Mouse (Mus musculus): ENCODE results near the gene Hirip3. TPM values are rescaled to one million over a fixed set of nuclear protein-coding genes. Genes with fewer than 3 reads are reported as not detected.

Gene Hirip3
- polyA plus RNA-seq, 1 experiment from 2014 or later: 19.5 TPM

GRCm38 (mm10) chr7:126847421-126848398 lies 14.1 kb upstream of the Hirip3 start:
- H3K9me3 ChIP-seq (ENCODE audit: control insufficient read depth, low read length): no peaks in the 10 kb centered on the region
- H3K9ac ChIP-seq (ENCODE audit: low read length): peak overlapping the region; percentile 40
- 1% methylated on average over 62 of the region's 74 CpGs for WGBS
- peaks cover 27% of the 10 kb centered on the region for H3K27me3 ChIP-seq (replicated peaks; ENCODE audit: control insufficient read depth, insufficient read depth, low read length)
- peaks cover 13% of the 10 kb centered on the region for H3K36me3 ChIP-seq (ENCODE audit: control insufficient read depth, insufficient read depth, low read length)
- peak; percentile 33 for ATAC-seq (replicated peaks; ENCODE audit: low FRiP score, low TSS enrichment, low read depth)
- 0 out of 2 replicates have a peak, but pooled peaks cover 10% of the 10 kb centered on the region for H3K4me1 ChIP-seq (replicated peaks; ENCODE audit: control insufficient read depth, insufficient read depth, low read length)
- H3K27ac ChIP-seq (ENCODE audit: low read depth): no peak overlapping the region
- H3K4me3 ChIP-seq (ENCODE audit: low read depth, low read length): peak overlapping the region; percentile 40
- peak; percentile 67 for DNase-seq (ENCODE audit: low spot score)
- H3K4me2 ChIP-seq (ENCODE audit: low read length): peak overlapping the region; percentile 96

- no peak overlapping the region for H3K27ac ChIP-seq (ENCODE audit: low read depth)
- DNase-seq (ENCODE audit: low spot score): no peak
- no peaks in the 10 kb centered on the region for H3K9me3 ChIP-seq (ENCODE audit: control insufficient read depth, low read length)
- peaks cover 27% of the 10 kb centered on the region for H3K27me3 ChIP-seq (replicated peaks; ENCODE audit: control insufficient read depth, insufficient read depth, low read length)
- 0 out of 2 replicates have a peak, but pooled peaks cover 10% of the 10 kb centered on the region for H3K4me1 ChIP-seq (replicated peaks; ENCODE audit: control insufficient read depth, insufficient read depth, low read length)
- H3K9ac ChIP-seq (ENCODE audit: low read length): no peak overlapping the region
- no peak overlapping the region for H3K4me3 ChIP-seq (ENCODE audit: low read depth, low read length)
- H3K36me3 ChIP-seq (ENCODE audit: control insufficient read depth, insufficient read depth, low read length): peaks cover 24% of the 10 kb centered on the region
- no peak for ATAC-seq (replicated peaks; ENCODE audit: low FRiP score, low TSS enrichment, low read depth)
- H3K4me2 ChIP-seq (ENCODE audit: low read length): no peak overlapping the region
- 23% methylated on average over 10 of the region's 10 CpGs for WGBS
Observed at GRCm38 (mm10) chr7:126848794-126849193, 13.0 kb upstream of the Hirip3 start.

- Histone ChIP-seq H3K9me3 (ENCODE audit: control insufficient read depth, low read length) (no peaks in the 10 kb centered on the region), H3K9ac (ENCODE audit: low read length) (no peak overlapping the region), H3K27ac (ENCODE audit: low read depth) (no peak overlapping the region), H3K36me3 (ENCODE audit: control insufficient read depth, insufficient read depth, low read length) (peaks cover 37% of the 10 kb centered on the region), H3K4me2 (ENCODE audit: low read length) (no peak overlapping the region), H3K4me3 (ENCODE audit: low read depth, low read length) (no peak overlapping the region), H3K4me1 (replicated peaks; ENCODE audit: control insufficient read depth, insufficient read depth, low read length) (0 out of 2 replicates have a peak, but pooled peaks cover 10% of the 10 kb centered on the region), H3K27me3 (replicated peaks; ENCODE audit: control insufficient read depth, insufficient read depth, low read length) (peaks cover 27% of the 10 kb centered on the region)
- DNase-seq (ENCODE audit: low spot score): no peak
- WGBS: 76% methylated on average over 6 of the region's 6 CpGs
- ATAC-seq (replicated peaks; ENCODE audit: low FRiP score, low TSS enrichment, low read depth): no peak
Observed at GRCm38 (mm10) chr7:126850161-126850560, 11.6 kb upstream of the Hirip3 start.

GRCm38 (mm10) chr7:126851192-126851591 lies 10.6 kb upstream of the Hirip3 start:
- 54% methylated on average over 12 of the region's 12 CpGs for WGBS
- ATAC-seq (replicated peaks; ENCODE audit: low FRiP score, low TSS enrichment, low read depth): no peak
- H3K4me2 ChIP-seq (ENCODE audit: low read length): no peak overlapping the region
- no peaks in the 10 kb centered on the region for H3K9me3 ChIP-seq (ENCODE audit: control insufficient read depth, low read length)
- H3K27ac ChIP-seq (ENCODE audit: low read depth): no peak overlapping the region
- H3K4me3 ChIP-seq (ENCODE audit: low read depth, low read length): no peak overlapping the region
- H3K4me1 ChIP-seq (replicated peaks; ENCODE audit: control insufficient read depth, insufficient read depth, low read length): 0 out of 2 replicates have a peak, but pooled peaks cover 10% of the 10 kb centered on the region
- peaks cover 47% of the 10 kb centered on the region for H3K36me3 ChIP-seq (ENCODE audit: control insufficient read depth, insufficient read depth, low read length)
- H3K27me3 ChIP-seq (replicated peaks; ENCODE audit: control insufficient read depth, insufficient read depth, low read length): peaks cover 27% of the 10 kb centered on the region
- no peak for DNase-seq (ENCODE audit: low spot score)
- H3K9ac ChIP-seq (ENCODE audit: low read length): no peak overlapping the region

- WGBS: 88% methylated on average over 5 of the region's 5 CpGs
- H3K4me1 ChIP-seq (replicated peaks; ENCODE audit: control insufficient read depth, insufficient read depth, low read length): 0 out of 2 replicates have a peak, but pooled peaks cover 3% of the 10 kb centered on the region
- no peak overlapping the region for H3K9ac ChIP-seq (ENCODE audit: low read length)
- no peak overlapping the region for H3K4me2 ChIP-seq (ENCODE audit: low read length)
- peaks cover 14% of the 10 kb centered on the region for H3K27me3 ChIP-seq (replicated peaks; ENCODE audit: control insufficient read depth, insufficient read depth, low read length)
- no peak overlapping the region for H3K4me3 ChIP-seq (ENCODE audit: low read depth, low read length)
- peaks cover 70% of the 10 kb centered on the region for H3K36me3 ChIP-seq (ENCODE audit: control insufficient read depth, insufficient read depth, low read length)
- no peaks in the 10 kb centered on the region for H3K9me3 ChIP-seq (ENCODE audit: control insufficient read depth, low read length)
- ATAC-seq (replicated peaks; ENCODE audit: low FRiP score, low TSS enrichment, low read depth) (no peak), DNase-seq (ENCODE audit: low spot score) (no peak)
- no peak overlapping the region for H3K27ac ChIP-seq (ENCODE audit: low read depth)
Observed at GRCm38 (mm10) chr7:126853454-126853853, 8.3 kb upstream of the Hirip3 start.

GRCm38 (mm10) chr7:126855641-126856040 lies 6.1 kb upstream of the Hirip3 start:
- Histone ChIP-seq H3K9me3 (ENCODE audit: control insufficient read depth, low read length) (no peaks in the 10 kb centered on the region), H3K4me1 (replicated peaks; ENCODE audit: control insufficient read depth, insufficient read depth, low read length) (no peaks in the 10 kb centered on the region), H3K36me3 (ENCODE audit: control insufficient read depth, insufficient read depth, low read length) (peaks cover 81% of the 10 kb centered on the region), H3K27ac (ENCODE audit: low read depth) (no peak overlapping the region), H3K4me2 (ENCODE audit: low read length) (no peak overlapping the region), H3K27me3 (replicated peaks; ENCODE audit: control insufficient read depth, insufficient read depth, low read length) (no peaks in the 10 kb centered on the region), H3K4me3 (ENCODE audit: low read depth, low read length) (no peak overlapping the region), H3K9ac (ENCODE audit: low read length) (no peak overlapping the region)
- ATAC-seq (replicated peaks; ENCODE audit: low FRiP score, low TSS enrichment, low read depth) (no peak), DNase-seq (ENCODE audit: low spot score) (no peak)
- 86% methylated on average over 3 of the region's 3 CpGs for WGBS

- no peak overlapping the region for H3K4me2 ChIP-seq (ENCODE audit: low read length)
- no peak overlapping the region for H3K9ac ChIP-seq (ENCODE audit: low read length)
- DNase-seq (ENCODE audit: low spot score) (no peak), ATAC-seq (replicated peaks; ENCODE audit: low FRiP score, low TSS enrichment, low read depth) (no peak)
- WGBS: 74% methylated on average over 9 of the region's 9 CpGs
- peaks cover 77% of the 10 kb centered on the region for H3K36me3 ChIP-seq (ENCODE audit: control insufficient read depth, insufficient read depth, low read length)
- H3K4me3 ChIP-seq (ENCODE audit: low read depth, low read length): no peak overlapping the region
- H3K9me3 ChIP-seq (ENCODE audit: control insufficient read depth, low read length): no peaks in the 10 kb centered on the region
- H3K27me3 ChIP-seq (replicated peaks; ENCODE audit: control insufficient read depth, insufficient read depth, low read length): no peaks in the 10 kb centered on the region
- H3K4me1 ChIP-seq (replicated peaks; ENCODE audit: control insufficient read depth, insufficient read depth, low read length): peaks cover 5% of the 10 kb centered on the region; the same call in 1 of the 2 replicates
- H3K27ac ChIP-seq (ENCODE audit: low read depth): no peak overlapping the region
Observed at GRCm38 (mm10) chr7:126856741-126857420, 4.9 kb upstream of the Hirip3 start.

GRCm38 (mm10) chr7:126860987-126861386 lies 785 bp upstream of the Hirip3 start:
- no peak for ATAC-seq (replicated peaks; ENCODE audit: low FRiP score, low TSS enrichment, low read depth)
- peaks cover 22% of the 10 kb centered on the region for H3K4me1 ChIP-seq (replicated peaks; ENCODE audit: control insufficient read depth, insufficient read depth, low read length)
- DNase-seq (ENCODE audit: low spot score): no peak
- H3K27me3 ChIP-seq (replicated peaks; ENCODE audit: control insufficient read depth, insufficient read depth, low read length): no peaks in the 10 kb centered on the region
- peaks cover 61% of the 10 kb centered on the region for H3K36me3 ChIP-seq (ENCODE audit: control insufficient read depth, insufficient read depth, low read length)
- H3K4me3 ChIP-seq (ENCODE audit: low read depth, low read length): peak overlapping the region; percentile 59
- H3K27ac ChIP-seq (ENCODE audit: low read depth): no peak overlapping the region
- peak overlapping the region; percentile 53 for H3K9ac ChIP-seq (ENCODE audit: low read length)
- no peaks in the 10 kb centered on the region for H3K9me3 ChIP-seq (ENCODE audit: control insufficient read depth, low read length)
- peak overlapping the region; percentile 61 for H3K4me2 ChIP-seq (ENCODE audit: low read length)
- 65% methylated on average over 5 of the region's 5 CpGs for WGBS

Measured in intestine, embryonic 14.5 days (tissue).